Comparison of ENCODE assay signal across 8 mouse cellular contexts in the genomic region with DNA sequence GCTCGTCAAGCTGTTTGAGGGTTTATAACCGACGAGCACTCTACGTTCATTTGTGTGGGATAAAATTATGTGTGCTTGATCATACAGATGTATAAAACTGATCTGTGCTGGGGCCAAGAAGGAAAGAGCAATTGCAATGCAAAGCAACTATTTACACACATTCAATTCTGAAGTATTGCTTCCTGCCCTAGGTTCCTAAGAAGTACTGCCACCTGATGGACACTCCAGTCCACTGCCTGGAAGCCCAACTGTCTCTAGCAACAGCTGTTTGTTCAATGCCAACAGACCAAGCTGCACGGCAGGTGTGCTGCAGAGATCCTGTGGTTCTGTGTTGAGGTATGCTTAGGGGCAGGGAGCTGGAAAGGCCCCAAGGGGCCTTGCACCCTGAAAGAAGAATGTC.
DNase-seq lines count a peak whose midpoint lies in the region; TF ChIP-seq lines count a peak whose summit lies in the region.

No protein-coding gene starts in this region.

- no peak overlapping the region for H3K4me3 ChIP-seq in myocyte

- peak; percentile 28 for DNase-seq in gastrocnemius, postnatal 10 days
- DNase-seq in gastrocnemius, postnatal 25 days, result no peak
- DNase-seq in B cell, adult 2 months, result peak; percentile 26 to 28
- peak; percentile 79 for DNase-seq in adipocyte (ENCODE audit: low spot score)
- DNase-seq in kidney, adult 8-10 months, result peak; percentile 12 to 48
- no peak for DNase-seq in urinary bladder, adult 18-20 months (ENCODE audit: low spot score in 2 of 2)
- no peak for DNase-seq in right cerebral cortex, postnatal 14 days

- H3K79me2 ChIP-seq in myocyte (ENCODE audit: control insufficient read depth, insufficient read depth), result no peaks in the 10 kb centered on the region

- no peak overlapping the region for H3ac ChIP-seq in myocyte (ENCODE audit: control insufficient read depth, insufficient read length)

- no peaks in the 10 kb centered on the region for H3K27me3 ChIP-seq in myocyte (ENCODE audit: control insufficient read depth, insufficient read depth, insufficient read length)

- no peaks in the 10 kb centered on the region for H3K36me3 ChIP-seq in myocyte (ENCODE audit: control insufficient read depth, insufficient read depth)

- TF ChIP-seq POLR2A in myocyte (IDR thresholded peaks at IDR 0.05; ENCODE audit: insufficient read length, low read depth), result no peak

- no peak overlapping the region for H3K4me2 ChIP-seq in myocyte (ENCODE audit: low read depth)

TF ChIP-seq in myocyte, 11 proteins besides CTCF, POLR2A, EP300 and RAD21:
- TF ChIP-seq TCF3 (IDR thresholded peaks at IDR 0.05; ENCODE audit: insufficient read length, low read depth) (peak; percentile 16), REST (IDR thresholded peaks at IDR 0.05; ENCODE audit: insufficient read depth, insufficient read length) (no peak), TCF12 (IDR thresholded peaks at IDR 0.05; ENCODE audit: insufficient read depth, poor library complexity, severe bottlenecking) (no peak), MYOD1 (IDR thresholded peaks at IDR 0.05; ENCODE audit: control insufficient read depth in 1 of 3, insufficient read length in 2 of 3, low read depth in 2 of 3) (peak in 2 of 3 experiments; percentile 85 to 89), SRF (IDR thresholded peaks at IDR 0.05; ENCODE audit: control insufficient read depth, insufficient read length, low read depth) (no peak), E2F4 (IDR thresholded peaks at IDR 0.05; ENCODE audit: insufficient read depth) (no peak), POLR2AphosphoS2 (IDR thresholded peaks at IDR 0.05; ENCODE audit: insufficient read length, low read depth) (no peak), MAX (IDR thresholded peaks at IDR 0.05; ENCODE audit: low read depth) (no peak), MYOG (IDR thresholded peaks at IDR 0.05; ENCODE audit: control insufficient read depth in 1 of 3, insufficient read depth in 1 of 3, insufficient read length in 2 of 3, low read depth in 2 of 3) (peak; percentile 42 to 91 (median 80)), USF1 (IDR thresholded peaks at IDR 0.05; ENCODE audit: low read depth) (no peak), CEBPB (IDR thresholded peaks at IDR 0.05; ENCODE audit: insufficient read depth, poor library complexity, severe bottlenecking) (no peak)

Comparison
In these comparisons a context has a peak if more than half of its experiments do, and no peak if none do; other contexts are left out.
1. DNase-seq: peak in gastrocnemius, postnatal 10 days (single experiment), B cell, adult 2 months (2 of 2), adipocyte (single experiment) and kidney, adult 8-10 months (2 of 2); none in gastrocnemius, postnatal 25 days (single experiment), urinary bladder, adult 18-20 months (0 of 2) and right cerebral cortex, postnatal 14 days (single experiment).